Mouse (Mus musculus) embryonic facial prominence, embryonic 14.5 days (tissue): ENCODE data around the gene Ppp1cc. TPM values are rescaled to one million over a fixed set of nuclear protein-coding genes. Genes with fewer than 3 reads are reported as not detected.

ENCODE experiments used
- ATAC-seq: fragments of 200-750 bp; cut with Nextera tagmentation; 2 replicates; pipeline ENCODE4 v1.8.0; 2017; ENCODE audit warnings: low read depth, moderate number of reproducible peaks, moderate TSS enrichment
- DNase-seq: peaks from one replicate; pipeline ENCODE4 v3.0.0-alpha.2; 2015; ENCODE audit warnings: low spot score
- H3K27ac ChIP-seq: fragments of 300-500 bp; sonication (generic); replicated peaks from 2 replicates; pipeline ENCODE4 v1.5.1; 2014; ENCODE audit warnings: low read depth, mild to moderate bottlenecking, low read length, moderate library complexity
- H3K27me3 ChIP-seq: fragments of 300-500 bp; sonication (generic); replicated peaks from 2 replicates; pipeline ENCODE4 v1.6.1; 2014; ENCODE audit warnings: low read length; ENCODE audit not compliant: control insufficient read depth, insufficient read depth
- H3K36me3 ChIP-seq: fragments of 300-500 bp; sonication (generic); 2 replicates; pipeline ENCODE4 v1.6.1; 2014; ENCODE audit warnings: low read length, mixed read lengths; ENCODE audit not compliant: control insufficient read depth, insufficient read depth
- H3K4me1 ChIP-seq: fragments of 300-500 bp; sonication (generic); 2 replicates; pipeline ENCODE4 v1.6.1; 2014; ENCODE audit warnings: antibody characterized with exemption, low read length; ENCODE audit not compliant: control insufficient read depth, insufficient read depth
- H3K4me2 ChIP-seq: fragments of 300-500 bp; sonication (generic); 2 replicates; pipeline ENCODE4 v1.6.1; 2014; ENCODE audit warnings: low read depth, mild to moderate bottlenecking, low read length, moderate library complexity, mixed read lengths
- H3K4me3 ChIP-seq: fragments of 300-500 bp; sonication (generic); 2 replicates; pipeline ENCODE4 v1.5.1; 2014; ENCODE audit warnings: low read depth, mild to moderate bottlenecking, low read length
- H3K9ac ChIP-seq: fragments of 300-500 bp; sonication (generic); 2 replicates; pipeline ENCODE4 v1.6.1; 2014; ENCODE audit warnings: low read depth, mild to moderate bottlenecking, low read length, moderate library complexity, mixed read lengths
- H3K9me3 ChIP-seq: fragments of 300-500 bp; sonication (generic); 2 replicates; pipeline ENCODE4 v1.6.1; 2016; ENCODE audit warnings: low read length; ENCODE audit not compliant: control insufficient read depth
- WGBS: fragments of 180-500 bp; shearing (Covaris S2); extraction: QIAGEN DNeasy Blood & Tissue Kit; methylation state at CpG from one replicate; pipeline ENCODE4 v1.1.7; 2014; 5-methylcytosine and 5-hydroxymethylcytosine counted together
- polyA plus RNA-seq: library from polyadenylated mRNA; unstranded; fragments of >200 nt; fragmentation: Nextera tagmentation; extraction: Ambion mirVana; gene quantifications from 2 replicates; pipeline ENCODE4 v1.2.1, GENCODE M21; 2014

Ppp1cc gene
- polyA plus RNA-seq, 1 experiment from 2014 or later: 231 TPM

DNA sequence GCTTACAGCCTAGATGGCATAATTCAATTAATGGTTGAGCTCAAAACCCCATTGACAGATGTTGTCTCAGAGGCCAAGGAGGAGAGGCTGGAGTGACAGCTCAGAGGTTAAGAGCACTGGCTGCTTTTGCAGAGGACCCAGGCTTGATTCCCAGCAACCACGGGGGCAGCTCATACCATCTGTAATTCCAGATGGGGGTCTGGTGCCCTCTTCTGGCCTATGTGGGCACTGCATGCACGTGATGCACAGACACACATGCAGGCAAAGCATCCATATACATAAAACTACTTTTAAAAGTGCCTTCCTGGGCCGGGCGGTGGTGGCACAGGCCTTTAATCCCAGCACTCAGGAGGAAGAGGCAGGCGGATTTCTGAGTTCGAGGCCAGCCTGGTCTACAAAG, 41.8 kb upstream of the Ppp1cc start:
- Histone ChIP-seq H3K4me1 (no peaks in the 10 kb centered on the region), H3K36me3 (no peaks in the 10 kb centered on the region), H3K27me3 (no peaks in the 10 kb centered on the region), H3K27ac (no peak overlapping the region), H3K9me3 (no peaks in the 10 kb centered on the region), H3K4me3 (no peak overlapping the region), H3K9ac (no peak overlapping the region), H3K4me2 (no peak overlapping the region)
- WGBS: 67% methylated on average over 6 of the region's 6 CpGs
- ATAC-seq: no peak
- no peak for DNase-seq

DNA sequence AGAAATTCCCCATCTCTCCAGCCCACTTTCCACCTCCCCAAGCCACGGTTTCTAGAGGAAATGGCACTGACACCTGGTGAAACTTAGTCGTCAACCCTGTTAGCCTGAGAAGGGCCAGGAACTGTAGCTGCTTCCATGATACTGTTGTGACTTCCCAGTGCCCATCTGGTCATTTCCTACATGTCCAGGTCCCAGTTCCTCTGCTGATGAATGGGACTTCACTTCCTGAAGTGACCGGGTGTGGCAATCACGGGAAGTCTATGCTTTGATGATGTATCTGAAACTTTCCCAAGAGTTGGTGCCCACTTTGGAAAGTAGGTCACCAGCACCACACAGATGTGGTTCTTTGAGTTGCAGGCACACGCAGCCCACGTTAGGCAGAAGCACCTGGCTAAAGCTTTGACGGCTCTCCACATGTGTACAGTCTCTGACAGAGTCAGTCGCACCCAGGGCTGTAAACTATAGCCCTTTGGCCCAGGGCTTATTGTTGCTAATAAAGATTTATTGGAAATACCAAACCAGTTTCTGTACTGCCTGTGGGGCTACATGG, 32.8 kb upstream of the Ppp1cc start:
- Histone ChIP-seq H3K27ac (no peak overlapping the region), H3K4me1 (0 out of 2 replicates have a peak, but pooled peaks cover 3% of the 10 kb centered on the region), H3K4me2 (no peak overlapping the region), H3K9me3 (no peaks in the 10 kb centered on the region), H3K9ac (no peak overlapping the region), H3K27me3 (no peaks in the 10 kb centered on the region), H3K36me3 (no peaks in the 10 kb centered on the region), H3K4me3 (no peak overlapping the region)
- 78% methylated on average over 8 of the region's 8 CpGs for WGBS
- DNase-seq (no peak), ATAC-seq (no peak)

DNA sequence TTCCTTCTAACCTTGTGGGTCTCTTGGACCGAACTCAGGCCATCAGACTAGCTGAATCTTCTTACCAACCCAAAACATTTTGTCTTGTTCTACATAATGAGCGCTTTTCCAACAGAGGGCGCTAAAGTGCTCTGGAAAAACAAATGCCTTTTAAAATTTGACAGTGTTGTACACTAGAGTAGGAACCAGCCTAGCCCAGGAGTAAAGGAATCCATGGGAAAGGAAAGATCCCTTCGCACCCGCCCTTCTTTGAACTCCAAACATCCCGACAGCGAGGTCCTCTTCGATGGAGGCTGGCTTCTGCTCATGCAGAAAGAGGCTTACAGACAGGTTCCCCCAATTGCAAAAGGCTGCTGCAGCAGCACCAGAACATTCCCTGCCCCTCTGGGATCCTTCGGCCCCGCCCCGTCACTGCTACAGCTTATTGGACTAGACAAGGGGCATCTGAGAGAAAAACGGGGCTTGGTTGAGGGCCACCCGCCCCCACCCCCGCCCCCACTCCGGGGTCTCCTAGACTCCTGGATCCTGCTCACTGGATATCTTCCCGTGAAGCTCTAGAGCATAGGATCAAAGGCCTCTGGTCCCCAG, 28.9 kb upstream of the Ppp1cc start:
- 37% methylated on average over 16 of the region's 16 CpGs for WGBS
- Histone ChIP-seq H3K4me1 (peaks cover 8% of the 10 kb centered on the region; the same call in 1 of the 2 replicates), H3K4me2 (peak overlapping the region; percentile 35), H3K9me3 (no peaks in the 10 kb centered on the region), H3K9ac (no peak overlapping the region), H3K4me3 (no peak overlapping the region), H3K27me3 (no peaks in the 10 kb centered on the region), H3K27ac (no peak overlapping the region), H3K36me3 (no peaks in the 10 kb centered on the region)
- DNase-seq: peak; percentile 90
- ATAC-seq: peak; percentile 57; the same call in 1 of the 2 replicates

DNA sequence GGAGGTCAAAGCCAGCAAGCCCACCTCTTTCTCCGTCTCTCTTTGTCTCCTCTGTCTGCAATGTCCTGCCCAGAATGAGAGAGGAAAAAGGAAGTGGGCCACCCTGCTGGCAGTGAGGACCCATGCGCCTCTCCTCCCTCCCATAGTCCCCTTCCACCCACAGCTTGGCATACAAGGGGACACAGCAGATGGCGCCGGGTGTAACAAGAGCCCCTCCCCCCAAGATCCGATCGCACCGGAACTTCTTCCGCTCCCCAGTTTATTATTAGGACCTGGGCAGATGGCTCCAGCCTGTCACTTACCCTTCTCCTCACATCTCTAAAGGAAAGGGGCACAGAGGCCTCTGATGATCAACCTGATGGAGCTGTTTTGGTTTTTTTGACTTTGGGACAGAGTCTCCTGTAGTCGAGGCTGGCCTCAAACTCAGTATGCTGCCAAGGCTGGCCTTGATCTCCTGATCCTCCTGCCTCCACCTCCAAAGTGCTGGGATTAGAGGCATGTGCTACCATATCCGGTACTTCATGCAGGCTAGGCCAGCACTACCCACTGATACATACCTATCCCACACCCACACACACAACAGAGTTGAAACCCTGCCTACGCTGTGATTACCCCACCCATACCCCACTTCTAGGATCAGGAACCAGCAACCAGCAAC, 27.6 kb upstream of the Ppp1cc start:
- ATAC-seq (no peak), DNase-seq (no peak)
- WGBS: 83% methylated on average over 11 of the region's 11 CpGs
- Histone ChIP-seq H3K4me1 (peaks cover 8% of the 10 kb centered on the region; the same call in 1 of the 2 replicates), H3K36me3 (no peaks in the 10 kb centered on the region), H3K9ac (no peak overlapping the region), H3K27me3 (no peaks in the 10 kb centered on the region), H3K4me3 (no peak overlapping the region), H3K4me2 (no peak overlapping the region), H3K27ac (no peak overlapping the region), H3K9me3 (no peaks in the 10 kb centered on the region)

GRCm38 (mm10) chr5:122131076-122132051, 26.7 kb upstream of the Ppp1cc start:
- no peak overlapping the region for H3K27ac ChIP-seq
- peak; percentile 73 for ATAC-seq
- peak overlapping the region; percentile 89 for H3K4me2 ChIP-seq
- H3K36me3 ChIP-seq: no peaks in the 10 kb centered on the region
- peak overlapping the region; percentile 56 for H3K9ac ChIP-seq
- no peaks in the 10 kb centered on the region for H3K9me3 ChIP-seq
- H3K27me3 ChIP-seq: no peaks in the 10 kb centered on the region
- 11% methylated on average over 31 of the region's 34 CpGs for WGBS
- peaks cover 8% of the 10 kb centered on the region; the same call in 1 of the 2 replicates for H3K4me1 ChIP-seq
- H3K4me3 ChIP-seq: peak overlapping the region; percentile 45
- peak; percentile 89 for DNase-seq

GRCm38 (mm10) chr5:122132167-122133049, 25.7 kb upstream of the Ppp1cc start:
- peak overlapping the region; percentile 89 for H3K4me2 ChIP-seq
- H3K9ac ChIP-seq: peak overlapping the region; percentile 56
- ATAC-seq (no peak), DNase-seq (no peak)
- no peak overlapping the region for H3K27ac ChIP-seq
- no peaks in the 10 kb centered on the region for H3K36me3 ChIP-seq
- H3K27me3 ChIP-seq: no peaks in the 10 kb centered on the region
- peak overlapping the region; percentile 45 for H3K4me3 ChIP-seq
- 18% methylated on average over 26 of the region's 26 CpGs for WGBS
- H3K4me1 ChIP-seq: peaks cover 8% of the 10 kb centered on the region; the same call in 1 of the 2 replicates
- no peaks in the 10 kb centered on the region for H3K9me3 ChIP-seq

DNA sequence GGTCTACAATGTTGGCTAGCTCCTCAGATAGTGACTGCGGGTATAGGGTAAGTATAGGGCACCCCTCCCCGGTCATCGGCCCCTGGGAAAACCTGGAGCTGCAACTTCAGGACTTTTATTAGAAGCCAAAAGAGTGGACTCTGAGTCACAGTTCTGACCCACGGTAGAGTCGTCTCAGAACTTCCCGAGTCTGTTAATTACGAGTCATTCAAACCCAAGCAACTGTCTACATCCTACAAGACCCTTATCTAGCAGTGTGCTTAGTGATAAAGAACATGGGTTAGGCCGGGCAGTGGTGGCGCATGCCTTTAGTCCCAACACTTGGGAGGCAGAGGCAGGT, 25.1 kb upstream of the Ppp1cc start:
- 92% methylated on average over 9 of the region's 9 CpGs for WGBS
- no peaks in the 10 kb centered on the region for H3K27me3 ChIP-seq
- H3K9me3 ChIP-seq: no peaks in the 10 kb centered on the region
- no peak for DNase-seq
- H3K9ac ChIP-seq: no peak overlapping the region
- H3K27ac ChIP-seq: no peak overlapping the region
- peaks cover 8% of the 10 kb centered on the region; the same call in 1 of the 2 replicates for H3K4me1 ChIP-seq
- no peaks in the 10 kb centered on the region for H3K36me3 ChIP-seq
- no peak overlapping the region for H3K4me2 ChIP-seq
- no peak for ATAC-seq
- no peak overlapping the region for H3K4me3 ChIP-seq
